Mouse (Mus musculus): Measurements from ENCODE around the gene Ranbp17. TPM values are rescaled to one million over a fixed set of nuclear protein-coding genes. Genes with fewer than 3 reads are reported as not detected.

Gene Ranbp17
- polyA plus RNA-seq, 1 experiment from 2014 or later = 12.2 TPM

DNA sequence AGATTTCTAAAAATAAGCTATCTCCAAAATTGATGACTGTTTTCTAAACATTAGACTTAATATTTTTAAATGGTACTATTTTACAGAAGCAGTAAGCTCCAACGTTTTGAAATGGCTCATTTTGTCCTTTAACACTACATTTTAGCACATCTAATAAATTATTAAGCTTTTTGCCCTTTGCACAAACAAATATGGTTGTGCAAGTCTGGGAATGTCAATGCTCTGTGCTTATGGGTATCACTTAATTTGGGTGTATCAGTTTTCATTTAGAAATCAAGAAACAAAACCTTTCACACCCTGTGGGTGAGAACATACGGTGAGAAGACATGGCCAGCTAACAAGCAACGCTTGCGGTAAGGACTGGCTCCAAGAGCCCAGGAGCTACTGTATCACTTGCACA lies 108.9 kb downstream of the Ranbp17 start:
- WGBS = 85% methylated on average over 4 of the region's 4 CpGs
- no peaks in the 10 kb centered on the region for H3K9me3 ChIP-seq
- H3K27ac ChIP-seq = no peak overlapping the region
- H3K4me1 ChIP-seq (replicated peaks) = no peaks in the 10 kb centered on the region
- no peaks in the 10 kb centered on the region for H3K36me3 ChIP-seq
- no peaks in the 10 kb centered on the region for H3K27me3 ChIP-seq
- no peak overlapping the region for H3K9ac ChIP-seq (replicated peaks)
- no peak overlapping the region for H3K4me3 ChIP-seq (replicated peaks)
- ATAC-seq (ENCODE audit: insufficient number of reproducible peaks, insufficient read depth, low FRiP score, low TSS enrichment, low read depth) = no peak
- H3K4me2 ChIP-seq = no peak overlapping the region

DNA sequence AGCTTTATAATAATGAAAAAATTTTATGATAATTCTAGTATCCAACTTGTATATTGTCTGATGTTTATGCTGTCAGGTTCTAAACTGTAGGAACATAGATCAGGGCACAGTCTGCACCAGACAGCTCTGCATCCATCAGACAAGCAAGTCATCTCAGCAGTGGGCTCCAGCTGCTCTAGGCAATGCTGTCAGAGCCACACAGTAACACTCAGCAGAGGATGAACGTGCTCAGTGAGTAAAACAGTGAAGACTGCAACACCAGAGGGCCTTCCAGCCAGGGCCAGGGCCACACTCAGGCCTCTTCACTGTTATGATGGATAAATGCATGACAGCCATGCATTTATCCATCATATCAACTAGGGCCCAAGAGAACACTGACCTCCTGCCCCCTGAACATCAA lies 114.2 kb downstream of the Ranbp17 start:
- WGBS = 36% methylated on average over 1 of the region's 1 CpGs
- ATAC-seq (ENCODE audit: insufficient number of reproducible peaks, insufficient read depth, low FRiP score, low TSS enrichment, low read depth) = no peak
- Histone ChIP-seq H3K27me3 (no peaks in the 10 kb centered on the region), H3K4me2 (no peak overlapping the region), H3K27ac (no peak overlapping the region), H3K9me3 (no peaks in the 10 kb centered on the region), H3K4me1 (replicated peaks) (no peaks in the 10 kb centered on the region), H3K9ac (replicated peaks) (no peak overlapping the region), H3K4me3 (replicated peaks) (no peak overlapping the region), H3K36me3 (no peaks in the 10 kb centered on the region)

DNA sequence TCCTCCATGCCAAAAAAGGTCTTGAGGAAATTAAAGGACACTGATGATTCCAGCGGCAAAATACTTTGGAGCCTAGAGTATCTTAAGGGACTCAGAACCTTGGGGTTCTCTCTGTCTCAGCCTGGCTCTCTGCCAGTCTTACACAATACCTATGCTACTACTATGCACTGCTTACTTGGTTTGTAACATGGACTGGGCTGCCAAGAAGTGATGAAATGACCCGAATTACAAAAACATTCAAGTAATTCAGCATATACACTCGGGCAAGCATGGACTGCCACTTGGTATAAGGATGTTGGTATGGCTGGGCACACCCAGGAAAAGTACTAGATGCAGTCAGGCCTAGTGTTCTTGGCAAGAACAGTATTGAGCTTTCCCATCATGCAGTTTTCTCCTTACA lies 114.8 kb downstream of the Ranbp17 start:
- H3K27ac ChIP-seq = no peak overlapping the region
- no peaks in the 10 kb centered on the region for H3K27me3 ChIP-seq
- WGBS = 81% methylated on average over 3 of the region's 3 CpGs
- H3K9ac ChIP-seq (replicated peaks) = no peak overlapping the region
- H3K4me1 ChIP-seq (replicated peaks) = no peaks in the 10 kb centered on the region
- no peaks in the 10 kb centered on the region for H3K36me3 ChIP-seq
- no peaks in the 10 kb centered on the region for H3K9me3 ChIP-seq
- H3K4me3 ChIP-seq (replicated peaks) = no peak overlapping the region
- ATAC-seq (ENCODE audit: insufficient number of reproducible peaks, insufficient read depth, low FRiP score, low TSS enrichment, low read depth) = no peak
- no peak overlapping the region for H3K4me2 ChIP-seq

DNA sequence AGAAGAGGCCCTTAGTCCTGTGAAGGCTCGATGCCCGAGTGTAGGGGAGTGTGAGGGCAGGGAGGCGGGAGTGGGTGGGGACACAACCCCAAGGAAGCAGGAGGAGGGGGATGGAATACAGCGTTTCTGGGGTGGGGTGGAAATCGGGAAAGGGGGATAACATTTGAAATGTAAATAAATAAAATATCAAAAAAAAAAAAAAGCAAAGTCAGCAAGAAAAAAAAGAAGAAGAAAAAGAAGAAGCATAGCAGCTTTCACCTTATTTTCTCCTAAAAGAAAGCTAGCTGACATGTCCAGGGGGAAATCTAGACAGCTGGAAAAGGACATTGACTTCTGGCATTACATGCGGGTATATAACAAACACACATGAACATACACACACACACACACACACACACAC lies 117.3 kb downstream of the Ranbp17 start:
- no peak overlapping the region for H3K4me2 ChIP-seq
- no peak overlapping the region for H3K4me3 ChIP-seq (replicated peaks)
- no peaks in the 10 kb centered on the region for H3K9me3 ChIP-seq
- H3K27ac ChIP-seq = no peak overlapping the region
- H3K9ac ChIP-seq (replicated peaks) = no peak overlapping the region
- H3K27me3 ChIP-seq = no peaks in the 10 kb centered on the region
- H3K36me3 ChIP-seq = no peaks in the 10 kb centered on the region
- no peaks in the 10 kb centered on the region for H3K4me1 ChIP-seq (replicated peaks)
- 83% methylated on average over 6 of the region's 6 CpGs for WGBS
- no peak for ATAC-seq (ENCODE audit: insufficient number of reproducible peaks, insufficient read depth, low FRiP score, low TSS enrichment, low read depth)

DNA sequence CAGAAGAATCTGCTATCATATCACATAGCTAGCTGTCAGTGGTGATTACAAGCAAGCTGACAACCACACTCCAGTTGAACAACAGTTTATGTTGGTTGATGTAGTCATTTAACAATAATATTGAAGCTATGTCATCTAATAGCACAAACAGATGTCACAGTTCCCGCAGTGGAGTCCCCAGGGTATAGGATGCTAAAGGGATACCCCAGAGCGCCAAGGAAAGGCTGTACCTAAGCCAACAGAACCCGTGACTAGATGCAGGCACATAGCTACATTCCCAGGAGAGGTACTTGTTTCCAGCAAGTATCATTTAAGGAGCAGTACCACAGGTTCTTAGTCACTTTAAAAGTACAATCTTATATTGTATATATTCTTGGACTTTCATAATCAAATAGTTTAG lies 119.5 kb downstream of the Ranbp17 start:
- Histone ChIP-seq H3K4me3 (replicated peaks) (no peak overlapping the region), H3K27ac (no peak overlapping the region), H3K9me3 (no peaks in the 10 kb centered on the region), H3K36me3 (no peaks in the 10 kb centered on the region), H3K4me1 (replicated peaks) (no peaks in the 10 kb centered on the region), H3K4me2 (no peak overlapping the region), H3K9ac (replicated peaks) (no peak overlapping the region), H3K27me3 (no peaks in the 10 kb centered on the region)
- ATAC-seq (ENCODE audit: insufficient number of reproducible peaks, insufficient read depth, low FRiP score, low TSS enrichment, low read depth) = no peak
- WGBS = 89% methylated on average over 3 of the region's 3 CpGs

DNA sequence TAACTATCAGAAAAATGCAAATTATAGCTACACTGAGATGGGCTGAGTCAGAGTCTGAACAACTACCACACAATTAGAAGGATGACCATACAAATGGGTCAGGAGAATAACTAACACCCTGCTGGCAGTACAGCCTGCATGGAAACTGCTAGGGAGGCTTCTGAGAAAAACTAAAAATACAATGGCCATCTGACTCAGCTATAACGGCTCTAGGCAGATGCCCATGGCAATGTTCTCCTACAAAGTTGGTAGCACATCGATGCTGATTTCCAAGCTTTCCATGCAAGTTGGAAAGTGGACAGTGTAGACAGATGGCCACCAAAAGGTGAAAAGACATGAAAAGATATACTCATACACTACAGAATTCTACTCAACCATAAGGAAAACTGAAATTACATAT lies 124.9 kb downstream of the Ranbp17 start:
- Histone ChIP-seq H3K27ac (no peak overlapping the region), H3K36me3 (no peaks in the 10 kb centered on the region), H3K4me1 (replicated peaks) (no peaks in the 10 kb centered on the region), H3K4me3 (replicated peaks) (no peak overlapping the region), H3K4me2 (no peak overlapping the region), H3K27me3 (no peaks in the 10 kb centered on the region), H3K9me3 (no peaks in the 10 kb centered on the region), H3K9ac (replicated peaks) (no peak overlapping the region)
- ATAC-seq (ENCODE audit: insufficient number of reproducible peaks, insufficient read depth, low FRiP score, low TSS enrichment, low read depth) = no peak
- WGBS = 97% methylated on average over 2 of the region's 2 CpGs

DNA sequence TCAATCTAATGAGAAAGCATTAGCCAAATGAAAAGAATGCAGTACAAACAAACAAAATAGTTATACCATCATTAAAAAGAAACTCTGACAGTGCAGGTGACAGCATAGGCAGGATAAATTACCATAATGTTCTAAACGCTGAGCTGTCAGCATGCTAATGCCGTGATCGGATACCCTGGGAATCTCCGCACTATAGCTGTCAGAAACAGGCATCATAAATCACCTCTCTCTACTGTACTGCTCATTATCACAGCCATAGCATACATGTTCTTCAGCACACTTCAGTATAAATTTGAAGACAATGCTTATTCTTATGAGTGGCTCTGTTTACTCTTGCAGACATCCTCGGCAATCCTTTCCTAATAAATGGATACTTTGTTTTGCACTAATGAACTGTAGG lies 151.7 kb downstream of the Ranbp17 start:
- no peaks in the 10 kb centered on the region for H3K27me3 ChIP-seq
- no peaks in the 10 kb centered on the region for H3K4me1 ChIP-seq (replicated peaks)
- no peak overlapping the region for H3K4me3 ChIP-seq (replicated peaks)
- no peak overlapping the region for H3K27ac ChIP-seq
- no peaks in the 10 kb centered on the region for H3K36me3 ChIP-seq
- H3K4me2 ChIP-seq = no peak overlapping the region
- WGBS = 67% methylated on average over 5 of the region's 5 CpGs
- H3K9me3 ChIP-seq = no peaks in the 10 kb centered on the region
- no peak overlapping the region for H3K9ac ChIP-seq (replicated peaks)
- ATAC-seq (ENCODE audit: insufficient number of reproducible peaks, insufficient read depth, low FRiP score, low TSS enrichment, low read depth) = no peak

DNA sequence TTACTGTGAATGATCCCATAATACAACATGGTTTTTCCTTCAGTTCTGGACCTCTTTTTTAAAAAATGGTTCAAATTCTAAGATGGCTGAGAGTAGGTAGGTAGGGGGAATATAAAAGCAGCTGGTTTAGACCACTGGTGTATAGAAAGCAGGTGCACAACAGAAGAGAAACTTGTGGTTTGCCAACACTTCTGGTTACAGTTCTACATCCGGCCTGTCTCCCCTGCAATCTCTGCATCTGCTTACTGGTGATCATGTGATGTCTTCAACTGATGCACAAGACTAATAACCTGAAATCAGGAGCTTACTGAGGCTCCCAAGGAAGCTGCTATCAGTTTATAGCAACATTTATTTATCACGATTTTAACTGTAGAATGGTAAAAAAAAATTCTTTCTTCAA lies 164.3 kb downstream of the Ranbp17 start:
- Histone ChIP-seq H3K27ac (no peak overlapping the region), H3K27me3 (no peaks in the 10 kb centered on the region), H3K4me1 (replicated peaks) (no peaks in the 10 kb centered on the region), H3K36me3 (no peaks in the 10 kb centered on the region), H3K9ac (replicated peaks) (no peak overlapping the region), H3K4me2 (no peak overlapping the region), H3K4me3 (replicated peaks) (no peak overlapping the region), H3K9me3 (no peaks in the 10 kb centered on the region)
- ATAC-seq (ENCODE audit: insufficient number of reproducible peaks, insufficient read depth, low FRiP score, low TSS enrichment, low read depth) = no peak
- 80% methylated on average over 2 of the region's 2 CpGs for WGBS

DNA sequence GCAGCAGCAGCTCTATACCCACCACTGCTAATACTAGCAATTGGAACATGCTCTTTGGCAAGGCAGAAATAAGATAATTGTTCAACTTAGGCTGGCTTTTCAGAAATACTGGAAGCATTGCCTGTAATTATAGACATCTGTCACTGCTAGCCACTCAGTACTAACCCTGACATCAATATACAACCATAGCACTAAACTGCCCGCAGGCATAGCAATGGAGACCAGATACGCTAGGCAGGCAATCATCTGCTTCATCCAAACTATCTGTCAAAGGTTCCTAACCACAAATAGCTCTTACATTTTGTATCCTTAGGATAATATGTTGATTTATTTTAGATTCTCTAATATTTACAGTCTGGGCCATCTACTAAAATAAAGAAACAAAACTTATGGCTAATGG lies 171.5 kb downstream of the Ranbp17 start:
- no peaks in the 10 kb centered on the region for H3K27me3 ChIP-seq
- no peak for ATAC-seq (ENCODE audit: insufficient number of reproducible peaks, insufficient read depth, low FRiP score, low TSS enrichment, low read depth)
- H3K4me2 ChIP-seq = no peak overlapping the region
- no peaks in the 10 kb centered on the region for H3K36me3 ChIP-seq
- H3K9me3 ChIP-seq = no peaks in the 10 kb centered on the region
- WGBS = 63% methylated on average over 2 of the region's 2 CpGs
- H3K27ac ChIP-seq = no peak overlapping the region
- peaks cover 7% of the 10 kb centered on the region for H3K4me1 ChIP-seq (replicated peaks)
- no peak overlapping the region for H3K4me3 ChIP-seq (replicated peaks)
- H3K9ac ChIP-seq (replicated peaks) = no peak overlapping the region

DNA sequence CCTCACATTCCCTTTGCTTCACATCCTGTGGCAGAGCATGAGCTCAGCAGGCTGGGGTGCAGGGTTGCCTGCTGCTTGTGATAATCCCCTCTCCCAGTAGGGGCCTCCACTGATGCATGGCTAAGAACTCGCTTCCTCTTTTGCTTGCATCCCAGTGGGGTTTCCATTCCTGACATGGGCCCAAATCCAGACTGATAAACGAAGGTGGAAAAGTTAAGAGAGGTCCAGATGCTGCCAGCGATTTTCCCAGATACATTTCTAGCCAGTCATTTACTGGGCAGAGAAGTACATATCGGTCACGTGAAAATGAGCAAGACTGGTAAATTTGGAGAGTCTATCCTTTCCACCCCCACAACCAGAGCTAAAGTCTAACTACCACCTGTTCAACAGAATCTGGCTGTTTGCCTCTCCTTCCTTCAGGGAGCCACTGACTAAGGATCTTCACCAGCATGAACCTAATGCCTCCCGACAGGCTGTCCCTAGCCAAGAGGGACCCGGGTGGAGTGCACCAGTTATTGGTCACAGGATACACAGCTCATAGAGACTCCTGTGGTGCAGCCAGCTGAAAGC lies 176.9 kb downstream of the Ranbp17 start:
- Histone ChIP-seq H3K9ac (replicated peaks) (no peak overlapping the region), H3K27ac (no peak overlapping the region), H3K27me3 (no peaks in the 10 kb centered on the region), H3K9me3 (no peaks in the 10 kb centered on the region), H3K4me3 (replicated peaks) (no peak overlapping the region), H3K4me1 (replicated peaks) (0 out of 2 replicates have a peak, but pooled peaks cover 6% of the 10 kb centered on the region), H3K4me2 (no peak overlapping the region), H3K36me3 (no peaks in the 10 kb centered on the region)
- 39% methylated on average over 7 of the region's 7 CpGs for WGBS
- ATAC-seq (ENCODE audit: insufficient number of reproducible peaks, insufficient read depth, low FRiP score, low TSS enrichment, low read depth) = no peak

DNA sequence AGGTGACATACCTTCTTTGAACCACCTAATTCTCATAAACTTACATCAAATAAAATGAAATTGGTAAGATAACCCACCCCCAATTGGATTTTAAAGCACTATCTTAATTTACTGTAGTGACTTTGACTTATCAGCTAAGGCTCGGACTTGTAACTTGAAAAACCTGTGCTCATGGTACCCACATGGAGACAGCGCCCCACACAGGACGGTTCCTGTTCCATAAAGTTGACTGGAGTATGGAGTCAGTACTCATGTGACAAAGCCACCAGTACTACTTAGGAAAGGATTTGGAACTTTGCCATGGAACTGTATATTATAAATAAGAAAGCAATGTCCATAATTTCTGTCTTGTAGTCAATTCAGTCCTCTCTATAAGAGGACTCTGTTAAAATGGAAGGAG lies 177.9 kb downstream of the Ranbp17 start:
- H3K27ac ChIP-seq = no peak overlapping the region
- H3K9me3 ChIP-seq = no peaks in the 10 kb centered on the region
- ATAC-seq (ENCODE audit: insufficient number of reproducible peaks, insufficient read depth, low FRiP score, low TSS enrichment, low read depth) = no peak
- H3K4me1 ChIP-seq (replicated peaks) = 0 out of 2 replicates have a peak, but pooled peaks cover 6% of the 10 kb centered on the region
- 84% methylated on average over 3 of the region's 3 CpGs for WGBS
- H3K27me3 ChIP-seq = no peaks in the 10 kb centered on the region
- no peaks in the 10 kb centered on the region for H3K36me3 ChIP-seq
- no peak overlapping the region for H3K4me2 ChIP-seq
- H3K9ac ChIP-seq (replicated peaks) = no peak overlapping the region
- H3K4me3 ChIP-seq (replicated peaks) = no peak overlapping the region

DNA sequence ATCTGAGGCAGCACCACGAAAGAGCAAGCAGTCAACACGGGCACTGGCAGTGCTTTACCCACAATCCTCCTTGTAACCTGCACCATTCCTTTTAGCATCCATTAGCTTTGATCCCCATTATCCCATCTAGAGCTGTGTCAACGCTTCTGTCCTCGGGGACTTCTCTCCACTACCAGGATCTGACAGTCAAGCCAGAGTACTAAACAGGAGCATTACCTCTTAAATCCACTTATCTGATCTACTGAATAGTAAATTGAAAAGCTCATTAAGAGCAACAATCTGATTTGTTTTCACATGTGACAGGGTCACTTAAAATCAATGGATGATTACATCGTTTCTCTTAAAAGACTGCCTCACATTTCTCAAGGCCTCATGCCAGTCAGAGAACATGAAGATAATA lies 181.4 kb downstream of the Ranbp17 start:
- H3K27me3 ChIP-seq = no peaks in the 10 kb centered on the region
- 0 out of 2 replicates have a peak, but pooled peaks cover 6% of the 10 kb centered on the region for H3K4me1 ChIP-seq (replicated peaks)
- no peak overlapping the region for H3K9ac ChIP-seq (replicated peaks)
- H3K36me3 ChIP-seq = no peaks in the 10 kb centered on the region
- H3K9me3 ChIP-seq = no peaks in the 10 kb centered on the region
- H3K4me2 ChIP-seq = no peak overlapping the region
- no peak overlapping the region for H3K4me3 ChIP-seq (replicated peaks)
- 56% methylated on average over 5 of the region's 5 CpGs for WGBS
- H3K27ac ChIP-seq = no peak overlapping the region
- ATAC-seq (ENCODE audit: insufficient number of reproducible peaks, insufficient read depth, low FRiP score, low TSS enrichment, low read depth) = no peak
